Comparison of ENCODE assay signal across 11 mouse cellular contexts in genomic region chr12:44437046-44437827, GRCm38 (mm10).
DNase-seq lines count a peak whose midpoint lies in the region; ATAC-seq lines count a peak whose summit lies in the region.
"Had no signal": no experiment of that assay in that cellular context is flagged by ENCODE, and none has a peak within 500 bp of the region (broad histone marks: within the 10 kb centered on the region; RNA-seq: fewer than 3 reads in every experiment).

No protein-coding gene starts in this region.

- WGBS in forebrain, embryonic 13.5 days = 4% methylated on average over 13 of the region's 13 CpGs
- 17% methylated on average over 13 of the region's 13 CpGs for WGBS in midbrain, embryonic 12.5 days

- peak; percentile 87 for ATAC-seq in forebrain, embryonic 13.5 days
- peak; percentile 82 for ATAC-seq in midbrain, embryonic 12.5 days (ENCODE audit: low FRiP score, low read depth)
- no peak for ATAC-seq in inflammation-experienced regulatory T-cells, adult 6 months
- ATAC-seq: intestine, embryonic 15.5 days; liver, postnatal 0 days had no signal

- H3K27ac ChIP-seq in forebrain, embryonic 13.5 days = peak overlapping the region; percentile 67; the same call in 1 of the 2 replicates
- peak overlapping the region; percentile 68 for H3K27ac ChIP-seq in midbrain, embryonic 12.5 days (replicated peaks)
- H3K27ac ChIP-seq: intestine, embryonic 15.5 days had no signal

- DNase-seq in Muller cell, postnatal 12 days (ENCODE audit: inconsistent ontology term) = peak; percentile 72
- DNase-seq in cerebellum, adult 9-11 months = peak; percentile 36
- DNase-seq in kidney, adult 11 months = no peak
- no peak for DNase-seq in spleen, postnatal 4 days (ENCODE audit: low spot score in 2 of 2)
- DNase-seq in thymus, postnatal 14 days = no peak
- DNase-seq: liver, postnatal 0 days; thymus, postnatal 4 days had no signal

- H3K9me3 ChIP-seq in forebrain, embryonic 13.5 days (replicated peaks) = no peaks in the 10 kb centered on the region
- H3K9me3 ChIP-seq in midbrain, embryonic 12.5 days = no peaks in the 10 kb centered on the region
- H3K9me3 ChIP-seq: intestine, embryonic 15.5 days had no signal

- H3K4me1 ChIP-seq in forebrain, embryonic 13.5 days = peaks cover 46% of the 10 kb centered on the region
- peaks cover 48% of the 10 kb centered on the region for H3K4me1 ChIP-seq in midbrain, embryonic 12.5 days
- H3K4me1 ChIP-seq: intestine, embryonic 15.5 days had no signal

- H3K27me3 ChIP-seq in forebrain, embryonic 13.5 days = no peaks in the 10 kb centered on the region
- H3K27me3 ChIP-seq in midbrain, embryonic 12.5 days = no peaks in the 10 kb centered on the region
- H3K27me3 ChIP-seq: intestine, embryonic 15.5 days had no signal

- H3K9ac ChIP-seq in forebrain, embryonic 13.5 days = no peak overlapping the region
- no peak overlapping the region for H3K9ac ChIP-seq in midbrain, embryonic 12.5 days (replicated peaks)
- H3K9ac ChIP-seq: intestine, embryonic 15.5 days; liver, postnatal 0 days had no signal

- no peak overlapping the region for H3K4me3 ChIP-seq in forebrain, embryonic 13.5 days
- no peak overlapping the region for H3K4me3 ChIP-seq in midbrain, embryonic 12.5 days
- H3K4me3 ChIP-seq: intestine, embryonic 15.5 days had no signal

- H3K36me3 ChIP-seq in forebrain, embryonic 13.5 days (ENCODE audit: poor library complexity, severe bottlenecking) = no peaks in the 10 kb centered on the region
- H3K36me3 ChIP-seq in midbrain, embryonic 12.5 days = no peaks in the 10 kb centered on the region
- H3K36me3 ChIP-seq: intestine, embryonic 15.5 days had no signal

- H3K4me2 ChIP-seq in forebrain, embryonic 13.5 days = peak overlapping the region; percentile 49
- peak overlapping the region; percentile 30 for H3K4me2 ChIP-seq in midbrain, embryonic 12.5 days (replicated peaks)
- H3K4me2 ChIP-seq: intestine, embryonic 15.5 days had no signal

Comparison
In these comparisons a context has a peak if more than half of its experiments do, and no peak if none do; other contexts are left out.
1. DNase-seq: peak in Muller cell, postnatal 12 days (single experiment) and cerebellum, adult 9-11 months (single experiment); none in kidney, adult 11 months (single experiment), spleen, postnatal 4 days (0 of 2) and thymus, postnatal 14 days (single experiment).